ENCODE assay signal across 17 mouse cellular contexts in the genomic region with DNA sequence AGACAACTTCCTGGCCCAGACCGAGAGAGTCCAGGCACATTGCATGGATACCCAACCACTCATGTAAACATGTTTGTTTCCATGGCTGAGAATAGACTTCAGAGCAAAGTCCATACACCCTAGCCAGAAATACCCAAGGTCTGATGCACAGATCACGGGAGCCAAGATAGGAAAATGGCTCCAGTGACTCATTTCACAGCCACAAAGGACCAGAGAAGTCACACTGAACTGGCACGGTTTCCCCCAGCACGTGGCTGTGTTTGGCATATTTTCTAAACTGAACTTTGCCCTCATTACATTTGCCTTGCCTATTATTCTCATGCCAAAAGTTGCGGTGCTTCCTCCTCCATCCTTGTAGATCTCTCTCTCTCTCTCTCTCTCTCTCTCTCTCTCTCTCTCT. TPM values are rescaled to one million over a fixed set of nuclear protein-coding genes. Genes with fewer than 3 reads are reported as not detected.
DNase-seq lines count a peak whose midpoint lies in the region; ATAC-seq and TF ChIP-seq lines count a peak whose summit lies in the region.
"Had no signal": no experiment of that assay in that cellular context is flagged by ENCODE, and none has a peak within 500 bp of the region (broad histone marks: within the 10 kb centered on the region; RNA-seq: fewer than 3 reads in every experiment).

No protein-coding gene starts in this region.

- H3K4me1 ChIP-seq in intestine, postnatal 0 days (replicated peaks; ENCODE audit: control insufficient read depth, insufficient read depth, low read length), result no peaks in the 10 kb centered on the region

- ATAC-seq in intestine, postnatal 0 days, result peak; percentile 81
- ATAC-seq: forebrain, embryonic 14.5 days; midbrain, embryonic 13.5 days had no signal

- peak overlapping the region; percentile 32; the same call in 1 of the 2 replicates for H3K4me3 ChIP-seq in intestine, postnatal 0 days (ENCODE audit: low read depth, low read length)
- H3K4me3 ChIP-seq: layer of hippocampus, adult 2 months; midbrain, embryonic 13.5 days had no signal

- H3K27me3 ChIP-seq in intestine, postnatal 0 days (replicated peaks; ENCODE audit: control insufficient read depth, insufficient read depth, low read length), result no peaks in the 10 kb centered on the region

- H3K27ac ChIP-seq in intestine, postnatal 0 days (ENCODE audit: low read depth, low read length), result 0 out of 2 replicates have a peak overlapping the region, but pooled peaks have one; percentile 80
- H3K27ac ChIP-seq: layer of hippocampus, adult 2 months; midbrain, embryonic 13.5 days had no signal

- peak overlapping the region; percentile 58 for H3K4me2 ChIP-seq in intestine, postnatal 0 days (replicated peaks; ENCODE audit: low read depth)
- H3K4me2 ChIP-seq: midbrain, embryonic 13.5 days had no signal

- WGBS in intestine, postnatal 0 days, result 22% methylated on average over 5 of the region's 5 CpGs

- no peak for TF ChIP-seq CTCF in intestine, postnatal 0 days (IDR thresholded peaks at IDR 0.05; ENCODE audit: low read depth)

- peaks cover 11% of the 10 kb centered on the region; the same call in 1 of the 2 replicates for H3K36me3 ChIP-seq in intestine, postnatal 0 days (ENCODE audit: control insufficient read depth, insufficient read depth)
- H3K36me3 ChIP-seq: midbrain, embryonic 13.5 days had no signal

- H3K9ac ChIP-seq in intestine, postnatal 0 days (ENCODE audit: low read depth, low read length), result no peak overlapping the region
- H3K9ac ChIP-seq: midbrain, embryonic 13.5 days had no signal

- DNase-seq in heart, postnatal 4 days, result peak; percentile 62
- DNase-seq in heart, adult 8-10 months (ENCODE audit: low spot score), result no peak
- peak; percentile 57 for DNase-seq in 3134 (ENCODE audit: extremely low read depth, insufficient read length, low spot score)
- DNase-seq in adipocyte (ENCODE audit: low spot score), result peak; percentile 97
- DNase-seq in frontal cortex, postnatal 10 days (ENCODE audit: low spot score in 2 of 2), result no peak
- no peak for DNase-seq in spleen, postnatal 10 days (ENCODE audit: low spot score in 2 of 2)
- DNase-seq in thymus, postnatal 4 days, result no peak
- DNase-seq: cerebellum, postnatal 25 days; left cerebral cortex, postnatal 4 days; thymus, postnatal 14 days had no signal

- H3K9me3 ChIP-seq in intestine, postnatal 0 days (ENCODE audit: control insufficient read depth), result no peaks in the 10 kb centered on the region
- H3K9me3 ChIP-seq: midbrain, embryonic 13.5 days had no signal

RNA-seq across cellular contexts. Expression of gene 4930539E08Rik, which starts 1.9 kb away (rescaled TPM):
- total RNA-seq in heart, postnatal 4 days (2021), result under 1 TPM in 1 of 2 experiments, not detected in 1; 0.12 TPM
- under 1 TPM in 1 of 4 experiments, not detected in 3; 0.06 TPM for total RNA-seq in heart, adult 8-10 months (2022)
- polyA plus RNA-seq in intestine, postnatal 0 days (2015; fragmentation: Nextera tagmentation; extraction: Ambion mirVana), result 2.9 and 3.5 TPM in 2 replicates

RNA-seq across cellular contexts. Expression of gene Pxt1, which starts 30.4 kb away (rescaled TPM):
- not detected for total RNA-seq in heart, postnatal 4 days (2021)
- total RNA-seq in heart, adult 8-10 months (2022), result under 1 TPM in 2 of 4 experiments, not detected in 2; 0.26 to 0.31 TPM
- not detected in 2 replicates for polyA plus RNA-seq in intestine, postnatal 0 days (2015; fragmentation: Nextera tagmentation; extraction: Ambion mirVana)
- total RNA-seq: hematopoietic stem cell, adult 5-6 weeks; layer of hippocampus, adult 2 months; left cerebral cortex, postnatal 4 days had no signal
- polyA plus RNA-seq: embryonic facial prominence, embryonic 14.5 days; forebrain, embryonic 14.5 days; midbrain, embryonic 13.5 days; neural tube, embryonic 11.5 days had no signal

RNA-seq across cellular contexts. Expression of gene Kctd20, which starts 38.5 kb away (rescaled TPM):
- 10 to 100 TPM; 63.1 to 65.3 TPM for total RNA-seq in heart, postnatal 4 days (2021)
- total RNA-seq in heart, adult 8-10 months (2022), result 10 to 100 TPM; 33.5 to 58.8 (median 54.0) TPM
- polyA plus RNA-seq in intestine, postnatal 0 days (2015; fragmentation: Nextera tagmentation; extraction: Ambion mirVana), result 25.6 and 27.0 TPM in 2 replicates

RNA-seq across cellular contexts. Expression of gene Pnpla1, which starts 55.0 kb away (rescaled TPM):
- under 1 TPM in 1 of 2 experiments, not detected in 1; 0.07 TPM for total RNA-seq in heart, postnatal 4 days (2021)
- total RNA-seq in heart, adult 8-10 months (2022), result under 1 TPM in 2 of 4 experiments, not detected in 2; 0.05 to 0.11 TPM
- polyA plus RNA-seq in intestine, postnatal 0 days (2015; fragmentation: Nextera tagmentation; extraction: Ambion mirVana), result 0.12 and 0.20 TPM in 2 replicates
- polyA plus RNA-seq: forebrain, embryonic 14.5 days; midbrain, embryonic 13.5 days; neural tube, embryonic 11.5 days had no signal

Comparison
In these comparisons a context has a peak if more than half of its experiments do, and no peak if none do; other contexts are left out.
1. DNase-seq: peak in heart, postnatal 4 days (single experiment), 3134 (single experiment) and adipocyte (single experiment); none in heart, adult 8-10 months (single experiment), frontal cortex, postnatal 10 days (0 of 2), spleen, postnatal 10 days (0 of 2) and thymus, postnatal 4 days (single experiment).